Comparison of ENCODE assay signal across 8 mouse cellular contexts in the genomic region with DNA sequence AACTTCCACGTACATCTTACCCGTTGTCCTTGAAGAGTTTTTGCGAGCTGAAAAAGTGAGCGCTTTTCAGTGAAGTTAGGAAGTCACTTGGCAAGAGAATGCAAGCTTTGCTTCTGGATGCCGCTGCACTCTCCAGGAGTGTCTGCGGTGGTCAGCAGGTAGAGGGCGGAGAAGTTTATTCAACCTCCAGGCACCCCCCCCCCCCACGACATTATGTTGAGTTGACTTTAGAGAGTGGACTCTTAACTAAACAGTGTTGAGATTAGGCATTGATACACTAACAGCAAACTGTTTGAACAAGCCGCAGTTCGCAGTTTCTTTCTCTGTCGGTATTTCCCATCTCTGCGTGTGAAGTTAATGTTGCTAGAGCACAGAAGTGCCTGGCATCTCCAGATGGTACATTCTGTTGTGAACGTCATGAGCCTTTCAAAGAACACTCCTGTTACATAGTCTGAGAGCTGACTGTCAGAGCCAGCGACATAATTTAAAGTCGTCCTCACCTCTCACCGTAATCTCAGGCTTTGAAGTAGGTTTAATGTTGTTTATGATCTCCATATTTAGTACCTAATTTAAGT. TPM values are rescaled to one million over a fixed set of nuclear protein-coding genes. Genes with fewer than 3 reads are reported as not detected.
DNase-seq lines count a peak whose midpoint lies in the region; ATAC-seq lines count a peak whose summit lies in the region.

No protein-coding gene starts in this region.

- ATAC-seq in limb, embryonic 12.5 days (ENCODE audit: insufficient number of reproducible peaks, insufficient read depth, low FRiP score, low TSS enrichment, low read depth), result no peak

- H3K9me3 ChIP-seq in hindbrain, embryonic 10.5 days, result no peaks in the 10 kb centered on the region
- no peaks in the 10 kb centered on the region for H3K9me3 ChIP-seq in limb, embryonic 12.5 days

- peak; percentile 20 to 45 for DNase-seq in left cerebral cortex, postnatal 25 days (ENCODE audit: low spot score in 2 of 2)
- no peak for DNase-seq in left cerebral cortex, adult 11 months (ENCODE audit: low spot score)
- DNase-seq in adipocyte (ENCODE audit: low spot score), result peak; percentile 21
- peak; percentile 4 for DNase-seq in hindbrain, embryonic 10.5 days (ENCODE audit: low spot score)
- DNase-seq in natural killer cell, adult 2 months (ENCODE audit: low spot score in 2 of 2), result peak; percentile 54 to 63
- DNase-seq in urinary bladder, postnatal 25 days (ENCODE audit: low spot score), result no peak
- DNase-seq in cerebellum, adult 11-12 months, result no peak

- H3K27me3 ChIP-seq in hindbrain, embryonic 10.5 days (ENCODE audit: insufficient read depth, poor library complexity, severe bottlenecking), result no peaks in the 10 kb centered on the region
- H3K27me3 ChIP-seq in limb, embryonic 12.5 days, result no peaks in the 10 kb centered on the region

- H3K4me3 ChIP-seq in hindbrain, embryonic 10.5 days, result peak overlapping the region; percentile 96
- peak overlapping the region; percentile 91 for H3K4me3 ChIP-seq in limb, embryonic 12.5 days (replicated peaks)

- H3K9ac ChIP-seq in limb, embryonic 12.5 days (replicated peaks), result peak overlapping the region; percentile 92

- H3K27ac ChIP-seq in hindbrain, embryonic 10.5 days, result peak overlapping the region; percentile 95
- no peak overlapping the region for H3K27ac ChIP-seq in limb, embryonic 12.5 days

- whole genome bisulfite sequencing in hindbrain, embryonic 10.5 days, result 25% methylated on average over 16 of the region's 16 CpGs
- WGBS in limb, embryonic 12.5 days, result 18% methylated on average over 16 of the region's 16 CpGs

- peak overlapping the region; percentile 88 for H3K4me2 ChIP-seq in limb, embryonic 12.5 days

- intact Hi-C loops in left cerebral cortex, postnatal 25 days (cut with DNase I), result loop anchor here (2.0 to 10.0 kb wide), 2 partner anchors 227 to 295 kb away; a partner anchor contains a TSS

- peaks cover 29% of the 10 kb centered on the region for H3K4me1 ChIP-seq in hindbrain, embryonic 10.5 days (replicated peaks)
- peaks cover 15% of the 10 kb centered on the region for H3K4me1 ChIP-seq in limb, embryonic 12.5 days (replicated peaks)

- peaks cover 4% of the 10 kb centered on the region; the same call in 1 of the 2 replicates for H3K36me3 ChIP-seq in hindbrain, embryonic 10.5 days
- no peaks in the 10 kb centered on the region for H3K36me3 ChIP-seq in limb, embryonic 12.5 days

RNA-seq across cellular contexts. Expression of a gene that starts 0.9 kb away (rescaled TPM):
- 10 to 100 TPM; 33.7 to 33.8 TPM for total RNA-seq in left cerebral cortex, postnatal 25 days (2021)
- 69.4 and 70.9 TPM in 2 replicates for polyA plus RNA-seq in hindbrain, embryonic 10.5 days (2016; fragmentation: Nextera tagmentation; extraction: Ambion mirVana)
- 63.1 and 68.3 TPM in 2 replicates for polyA plus RNA-seq in limb, embryonic 12.5 days (2016; fragmentation: Nextera tagmentation; extraction: Ambion mirVana)

RNA-seq across cellular contexts. Expression of a gene that starts 36.2 kb away (rescaled TPM):
- not detected for total RNA-seq in left cerebral cortex, postnatal 25 days (2021)
- 0.20 and 0.21 TPM in 2 replicates for polyA plus RNA-seq in hindbrain, embryonic 10.5 days (2016; fragmentation: Nextera tagmentation; extraction: Ambion mirVana)
- 0.45 and 0.51 TPM in 2 replicates for polyA plus RNA-seq in limb, embryonic 12.5 days (2016; fragmentation: Nextera tagmentation; extraction: Ambion mirVana)

Comparison
In these comparisons a context has a peak if more than half of its experiments do, and no peak if none do; other contexts are left out.
1. DNase-seq: peak in left cerebral cortex, postnatal 25 days (2 of 2), adipocyte (single experiment), hindbrain, embryonic 10.5 days (single experiment) and natural killer cell, adult 2 months (2 of 2); none in left cerebral cortex, adult 11 months (single experiment), urinary bladder, postnatal 25 days (single experiment) and cerebellum, adult 11-12 months (single experiment).